7 mouse cellular contexts compared by ENCODE assay signal in the genomic region with DNA sequence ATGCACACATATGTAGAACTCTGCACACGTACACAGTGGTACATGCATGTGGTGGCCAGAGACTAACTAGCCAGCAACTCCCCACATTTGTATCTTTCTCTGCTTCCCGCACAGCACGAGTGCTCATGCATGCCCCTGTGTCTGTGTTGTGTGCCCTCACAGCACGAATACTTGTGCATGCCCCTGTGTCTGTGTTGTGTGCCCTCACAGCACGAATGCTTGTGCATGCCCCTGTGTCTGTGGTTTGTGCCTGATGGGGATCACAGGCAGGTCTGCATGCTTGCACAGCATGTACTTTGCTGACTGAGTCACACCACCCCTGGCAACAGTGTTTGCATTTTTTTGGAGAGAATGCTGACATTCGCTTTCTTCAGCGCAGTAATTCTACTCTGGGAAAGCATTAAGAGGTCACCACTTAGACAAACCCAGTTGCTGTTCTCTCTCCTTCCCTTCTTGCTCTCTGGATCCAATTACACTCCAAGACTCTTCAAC.
DNase-seq lines count a peak whose midpoint lies in the region; ATAC-seq and TF ChIP-seq lines count a peak whose summit lies in the region.

No protein-coding gene starts in this region.

- no peak for TF ChIP-seq CTCF in midbrain, postnatal 0 days (IDR thresholded peaks at IDR 0.05)

- no peaks in the 10 kb centered on the region for H3K9me3 ChIP-seq in midbrain, postnatal 0 days (ENCODE audit: low read length)
- H3K9me3 ChIP-seq in midbrain, embryonic 11.5 days (ENCODE audit: control insufficient read depth, low read length): no peaks in the 10 kb centered on the region
- no peaks in the 10 kb centered on the region for H3K9me3 ChIP-seq in embryonic facial prominence, embryonic 13.5 days
- no peaks in the 10 kb centered on the region for H3K9me3 ChIP-seq in stomach, embryonic 16.5 days (replicated peaks; ENCODE audit: control insufficient read depth, low read length)

- no peak overlapping the region for H3K9ac ChIP-seq in midbrain, postnatal 0 days (replicated peaks; ENCODE audit: low read length, poor library complexity, severe bottlenecking)
- H3K9ac ChIP-seq in midbrain, embryonic 11.5 days (ENCODE audit: low read length): no peak overlapping the region
- no peak overlapping the region for H3K9ac ChIP-seq in embryonic facial prominence, embryonic 13.5 days
- no peak overlapping the region for H3K9ac ChIP-seq in stomach, embryonic 16.5 days (ENCODE audit: low read length)

- no peak overlapping the region for H3K4me3 ChIP-seq in midbrain, postnatal 0 days (ENCODE audit: low read depth, low read length)
- H3K4me3 ChIP-seq in midbrain, embryonic 11.5 days (ENCODE audit: low read depth, low read length): no peak overlapping the region
- H3K4me3 ChIP-seq in embryonic facial prominence, embryonic 13.5 days: no peak overlapping the region
- no peak overlapping the region for H3K4me3 ChIP-seq in stomach, embryonic 16.5 days (replicated peaks; ENCODE audit: low read length)

- no peaks in the 10 kb centered on the region for H3K27me3 ChIP-seq in midbrain, postnatal 0 days (ENCODE audit: insufficient read depth, low read length)
- no peaks in the 10 kb centered on the region for H3K27me3 ChIP-seq in midbrain, embryonic 11.5 days (ENCODE audit: control insufficient read depth, insufficient read depth, low read length)
- H3K27me3 ChIP-seq in embryonic facial prominence, embryonic 13.5 days: no peaks in the 10 kb centered on the region
- no peaks in the 10 kb centered on the region for H3K27me3 ChIP-seq in stomach, embryonic 16.5 days (ENCODE audit: control insufficient read depth, insufficient read depth, low read length)

- H3K27ac ChIP-seq in midbrain, postnatal 0 days (ENCODE audit: low read depth, low read length): no peak overlapping the region
- H3K27ac ChIP-seq in midbrain, embryonic 11.5 days (ENCODE audit: low read depth, low read length): no peak overlapping the region
- H3K27ac ChIP-seq in embryonic facial prominence, embryonic 13.5 days: peak overlapping the region; percentile 48
- peak overlapping the region; percentile 23; the same call in 1 of the 2 replicates for H3K27ac ChIP-seq in stomach, embryonic 16.5 days (ENCODE audit: low read length)

- H3K4me1 ChIP-seq in midbrain, postnatal 0 days (ENCODE audit: insufficient read depth, low read length): no peaks in the 10 kb centered on the region
- H3K4me1 ChIP-seq in midbrain, embryonic 11.5 days (ENCODE audit: control insufficient read depth, insufficient read depth, low read length): no peaks in the 10 kb centered on the region
- H3K4me1 ChIP-seq in embryonic facial prominence, embryonic 13.5 days: peaks cover 18% of the 10 kb centered on the region
- peaks cover 9% of the 10 kb centered on the region; the same call in 1 of the 2 replicates for H3K4me1 ChIP-seq in stomach, embryonic 16.5 days (ENCODE audit: control insufficient read depth, insufficient read depth, low read length)

- 73% methylated on average over 7 of the region's 7 CpGs for WGBS in midbrain, postnatal 0 days
- WGBS in midbrain, embryonic 11.5 days: 71% methylated on average over 7 of the region's 7 CpGs
- WGBS in embryonic facial prominence, embryonic 13.5 days: 24% methylated on average over 7 of the region's 7 CpGs
- WGBS in stomach, embryonic 16.5 days: 40% methylated on average over 7 of the region's 7 CpGs

- DNase-seq in midbrain, postnatal 0 days (ENCODE audit: low spot score): peak; percentile 13
- DNase-seq in midbrain, embryonic 11.5 days (ENCODE audit: low spot score, missing footprints): no peak
- peak; percentile 12 to 38 for DNase-seq in kidney, postnatal 36 days
- DNase-seq in frontal cortex, postnatal 10 days (ENCODE audit: low spot score in 2 of 2): no peak

- H3K4me2 ChIP-seq in midbrain, postnatal 0 days (ENCODE audit: low read depth, low read length, poor library complexity, severe bottlenecking): no peak overlapping the region
- no peak overlapping the region for H3K4me2 ChIP-seq in midbrain, embryonic 11.5 days
- no peak overlapping the region for H3K4me2 ChIP-seq in embryonic facial prominence, embryonic 13.5 days
- H3K4me2 ChIP-seq in stomach, embryonic 16.5 days (ENCODE audit: low read depth, low read length): no peak overlapping the region

- no peaks in the 10 kb centered on the region for H3K36me3 ChIP-seq in midbrain, postnatal 0 days (ENCODE audit: insufficient read depth, low read length)
- no peaks in the 10 kb centered on the region for H3K36me3 ChIP-seq in midbrain, embryonic 11.5 days (ENCODE audit: control insufficient read depth, insufficient read depth, low read length)
- no peaks in the 10 kb centered on the region for H3K36me3 ChIP-seq in embryonic facial prominence, embryonic 13.5 days
- H3K36me3 ChIP-seq in stomach, embryonic 16.5 days (ENCODE audit: control insufficient read depth, insufficient read depth, low read length): no peaks in the 10 kb centered on the region

- no peak for ATAC-seq in midbrain, postnatal 0 days (ENCODE audit: low FRiP score)
- no peak for ATAC-seq in midbrain, embryonic 11.5 days (ENCODE audit: low FRiP score)
- 0 out of 2 replicates have a peak, but pooled peaks have one; percentile 20 for ATAC-seq in embryonic facial prominence, embryonic 13.5 days (ENCODE audit: insufficient number of reproducible peaks, insufficient read depth, low FRiP score, low TSS enrichment, low read depth)
- ATAC-seq in stomach, embryonic 16.5 days (ENCODE audit: insufficient read depth, low FRiP score): peak; percentile 53; the same call in 1 of the 2 replicates
- ATAC-seq in megakaryocyte progenitor cell, adult 5-6 weeks (replicated peaks; ENCODE audit: poor library complexity): no peak

Comparison
In these comparisons a context has a peak if more than half of its experiments do, and no peak if none do; other contexts are left out.
1. DNase-seq: peak in midbrain, postnatal 0 days (single experiment) and kidney, postnatal 36 days (2 of 2); none in midbrain, embryonic 11.5 days (single experiment) and frontal cortex, postnatal 10 days (0 of 2).
2. ATAC-seq: peak in embryonic facial prominence, embryonic 13.5 days (single experiment) and stomach, embryonic 16.5 days (single experiment); none in midbrain, postnatal 0 days (single experiment), midbrain, embryonic 11.5 days (single experiment) and megakaryocyte progenitor cell, adult 5-6 weeks (single experiment).
3. H3K27ac ChIP-seq: peak in embryonic facial prominence, embryonic 13.5 days (single experiment) and stomach, embryonic 16.5 days (single experiment); none in midbrain, postnatal 0 days (single experiment) and midbrain, embryonic 11.5 days (single experiment).